Mouse (Mus musculus): ENCODE results near the gene Arsa. TPM values are rescaled to one million over a fixed set of nuclear protein-coding genes. Genes with fewer than 3 reads are reported as not detected.

Gene Arsa
- total RNA-seq, 4 experiments from 2014 or later: 30.9 to 38.1 (median 33.3) TPM

DNA sequence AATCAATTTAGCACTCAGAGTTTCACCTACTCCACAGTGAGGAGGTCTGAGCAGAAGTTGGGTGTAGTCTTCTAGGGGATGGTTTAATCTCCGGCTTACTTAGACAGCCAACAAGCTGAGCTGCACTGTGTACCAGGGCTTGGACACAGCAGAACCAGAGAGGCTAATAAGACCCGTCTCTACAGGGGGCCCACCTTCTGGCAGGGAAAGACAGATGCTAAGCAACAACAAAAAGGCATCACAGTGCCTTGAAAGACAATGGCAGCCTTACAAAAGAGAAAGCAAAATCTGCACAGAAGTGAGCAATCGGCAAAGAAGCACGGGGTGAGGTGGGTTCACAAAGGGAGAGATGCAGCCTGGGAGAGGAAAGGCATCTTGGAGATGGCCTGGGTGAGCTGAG is 18.9 kb upstream of the Arsa start:
- no peak for DNase-seq (ENCODE audit: low spot score in 2 of 2)

DNA sequence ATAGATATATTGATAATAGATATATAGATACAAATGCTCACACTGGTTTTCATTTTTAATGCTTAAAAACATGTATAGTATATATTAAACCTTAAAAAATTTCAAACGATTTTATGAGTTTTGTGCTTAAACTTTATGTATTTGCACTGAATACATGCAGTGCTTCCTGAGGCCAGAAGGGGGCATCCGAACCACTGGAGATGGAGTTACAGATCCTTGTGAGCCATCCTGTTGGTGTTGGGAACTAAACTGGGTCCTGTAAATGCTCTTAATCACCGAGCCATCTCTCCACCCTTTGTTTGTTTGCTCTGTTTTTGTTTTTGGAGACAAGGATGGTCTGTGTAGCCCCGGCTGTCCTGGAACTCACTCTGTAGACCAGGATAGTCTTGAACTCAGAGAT is 17.7 kb upstream of the Arsa start:
- no peak for DNase-seq (ENCODE audit: low spot score in 2 of 2)

GRCm38 (mm10) chr15:89488611-89489117 is 11.4 kb upstream of the Arsa start:
- no peak for DNase-seq (ENCODE audit: low spot score in 2 of 2)

GRCm38 (mm10) chr15:89488182-89488581 is 11.0 kb upstream of the Arsa start:
- DNase-seq (ENCODE audit: low spot score in 2 of 2): no peak

- DNase-seq (ENCODE audit: low spot score in 2 of 2): no peak
These were observed 3.4 kb upstream of the Arsa start for GRCm38 (mm10) chr15:89480584-89480983.

DNA sequence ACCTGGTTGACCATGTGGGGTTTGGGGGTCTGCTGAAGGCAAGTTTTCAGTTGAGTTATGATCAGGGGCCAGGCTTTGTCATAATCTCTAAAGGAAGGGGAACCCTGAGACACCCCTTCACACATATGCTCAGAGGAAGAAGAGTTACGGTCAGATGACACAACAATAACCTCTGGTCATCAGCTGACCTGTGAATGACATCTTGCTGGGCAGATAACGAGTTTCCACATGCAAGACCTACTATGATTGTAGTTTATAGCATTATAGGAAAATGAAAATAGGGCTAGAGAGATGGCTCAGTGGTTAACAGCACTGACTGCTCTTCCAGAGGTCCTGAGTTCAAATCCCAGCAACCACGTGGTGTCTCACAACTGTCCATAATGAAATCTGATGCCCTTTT is 1.4 kb upstream of the Arsa start:
- DNase-seq (ENCODE audit: low spot score in 2 of 2): no peak

DNA sequence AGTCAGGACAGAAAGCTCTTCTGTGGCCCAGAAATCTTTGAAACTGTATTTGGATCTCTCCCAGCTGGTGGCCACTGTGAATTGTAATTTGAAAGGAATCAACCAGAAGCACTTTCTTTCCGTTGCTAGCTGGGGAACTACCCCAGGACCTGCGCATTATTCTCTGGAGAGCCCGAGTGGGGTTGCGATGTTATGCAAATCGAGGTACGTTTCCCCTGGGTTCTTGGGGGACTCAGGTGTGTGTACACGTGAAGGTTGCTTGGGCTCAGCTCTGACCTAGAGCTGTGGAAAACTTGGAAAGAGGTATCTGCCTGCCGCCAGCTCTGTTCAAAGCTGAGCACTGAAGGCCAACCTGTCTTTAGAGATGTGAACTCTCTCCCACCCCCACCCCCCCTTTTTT is 581 bp upstream of the Arsa start:
- DNase-seq (ENCODE audit: low spot score in 2 of 2): no peak

GRCm38 (mm10) chr15:89476475-89476815 is 780 bp downstream of the Arsa start:
- no peak for DNase-seq (ENCODE audit: low spot score in 2 of 2)

DNA sequence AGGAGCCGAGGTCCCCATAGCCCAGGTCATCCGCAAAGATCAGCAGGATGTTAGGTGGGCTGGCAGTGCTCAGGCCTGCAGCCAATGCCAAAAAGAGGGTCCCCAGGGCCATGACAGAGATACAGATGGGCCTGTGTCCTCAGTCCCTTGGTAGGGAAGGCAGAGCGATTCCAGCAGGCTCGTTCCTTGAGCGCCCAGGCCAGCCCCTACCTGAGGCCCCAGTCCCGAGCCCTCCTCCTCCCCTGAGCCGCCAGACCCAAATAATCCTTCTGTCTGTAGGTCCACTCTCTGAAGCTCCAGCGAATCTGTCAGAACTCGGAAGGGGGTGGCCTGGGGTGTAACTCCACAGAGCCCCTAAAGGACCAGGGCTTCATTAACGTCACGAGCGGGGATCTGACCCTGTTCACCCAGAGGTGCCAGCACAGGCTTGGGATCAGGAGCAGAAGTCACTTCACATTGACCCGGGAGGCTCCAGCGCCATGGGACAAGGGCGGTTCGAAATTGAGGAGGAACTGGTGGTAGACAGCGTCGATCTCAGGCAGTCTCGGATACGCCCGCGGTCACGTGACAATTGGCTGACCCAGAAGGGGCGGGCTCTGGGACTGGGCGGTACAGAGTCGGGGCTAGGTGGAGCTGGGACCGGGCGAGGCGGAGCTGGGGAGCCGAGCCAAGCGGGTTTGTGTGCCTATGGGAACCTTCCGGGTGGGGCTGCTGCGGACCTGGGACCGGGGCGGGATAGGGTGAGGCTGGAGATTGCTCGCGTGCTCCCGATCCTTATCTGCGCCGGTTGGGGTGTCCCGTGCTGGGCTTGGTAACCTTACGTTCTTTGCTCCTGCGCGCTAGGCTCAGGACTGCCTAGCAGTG is 1.4 kb downstream of the Arsa start:
- DNase-seq (ENCODE audit: low spot score in 2 of 2): peak; percentile 89 to 92

- DNase-seq (ENCODE audit: low spot score in 2 of 2): no peak
These were observed 2.0 kb downstream of the Arsa start for GRCm38 (mm10) chr15:89475293-89475600.

GRCm38 (mm10) chr15:89474596-89475292 is 2.5 kb downstream of the Arsa start:
- DNase-seq (ENCODE audit: low spot score in 2 of 2): no peak

DNA sequence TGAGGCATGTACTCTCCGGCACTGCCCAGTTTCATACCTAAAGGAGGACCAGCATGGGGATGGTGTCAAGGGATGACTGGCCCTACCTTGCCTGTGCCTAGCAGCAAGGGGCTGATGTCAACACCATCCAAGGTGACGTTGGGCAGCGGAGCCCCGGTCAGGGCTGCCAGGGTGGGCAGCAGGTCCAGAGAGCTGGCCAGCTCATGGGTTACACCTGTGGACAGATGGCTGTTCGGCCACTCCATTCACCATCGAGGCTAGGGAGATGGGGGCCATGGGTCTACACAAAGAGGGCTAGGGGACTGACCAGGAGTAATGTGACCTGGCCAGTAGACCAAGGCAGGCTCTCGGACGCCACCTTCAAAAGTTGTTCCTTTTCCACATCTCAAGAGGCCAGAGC is 3.3 kb downstream of the Arsa start:
- DNase-seq (ENCODE audit: low spot score in 2 of 2): no peak

DNA sequence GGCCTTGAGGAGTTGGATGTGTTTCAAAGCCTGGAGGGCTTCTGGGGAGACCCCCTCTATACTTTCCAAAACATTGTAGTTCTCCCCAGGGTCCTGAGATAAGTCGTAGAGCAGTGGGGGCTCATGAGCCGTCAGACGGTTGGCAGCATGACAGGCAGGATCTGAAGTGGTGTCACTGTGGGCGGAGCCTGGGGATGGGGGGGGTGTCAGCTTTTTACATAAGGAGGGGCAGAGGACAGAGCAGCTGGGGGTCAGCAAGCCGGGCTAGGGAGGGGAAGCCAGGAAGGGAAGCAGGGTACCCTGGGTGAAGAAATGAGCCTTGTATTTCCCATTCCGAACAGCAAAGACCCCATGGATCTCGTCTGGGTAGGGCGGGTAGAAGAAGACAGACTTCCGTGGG is 3.9 kb downstream of the Arsa start:
- DNase-seq (ENCODE audit: low spot score in 2 of 2): no peak

DNA sequence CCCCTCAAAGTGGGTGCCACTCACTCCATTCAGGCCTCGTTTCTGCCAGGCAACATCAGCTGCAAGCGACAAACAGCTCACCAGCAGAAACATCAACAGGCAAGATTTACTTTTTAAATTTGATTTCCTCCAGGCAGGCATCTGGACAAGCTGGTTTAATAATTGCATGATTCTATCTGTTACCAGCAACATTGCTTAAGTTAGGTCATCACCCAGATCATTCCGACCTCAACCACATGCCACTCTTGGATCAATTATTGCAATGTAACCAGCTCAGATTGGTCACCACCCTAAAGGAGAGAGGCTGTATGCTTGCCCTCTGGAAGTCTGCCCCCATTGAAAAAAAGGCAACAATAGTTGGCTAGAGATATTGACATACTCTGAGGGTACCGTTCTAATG is 5.7 kb downstream of the Arsa start:
- DNase-seq (ENCODE audit: low spot score in 2 of 2): no peak

GRCm38 (mm10) chr15:89468577-89468976 is 8.6 kb downstream of the Arsa start:
- DNase-seq (ENCODE audit: low spot score in 2 of 2): no peak

GRCm38 (mm10) chr15:89465052-89465451 is 12.2 kb downstream of the Arsa start:
- no peak for DNase-seq (ENCODE audit: low spot score in 2 of 2)

GRCm38 (mm10) chr15:89463334-89464235 is 13.6 kb downstream of the Arsa start:
- no peak for DNase-seq (ENCODE audit: low spot score in 2 of 2)

GRCm38 (mm10) chr15:89462176-89462575 is 15.0 kb downstream of the Arsa start:
- DNase-seq (ENCODE audit: low spot score in 2 of 2): no peak

- no peak for DNase-seq (ENCODE audit: low spot score in 2 of 2)
These were observed 15.9 kb downstream of the Arsa start for GRCm38 (mm10) chr15:89461321-89461720.

- no peak for DNase-seq (ENCODE audit: low spot score in 2 of 2)
These were observed 16.9 kb downstream of the Arsa start for GRCm38 (mm10) chr15:89460298-89460697.

- DNase-seq (ENCODE audit: low spot score in 2 of 2): no peak
These were observed 17.4 kb downstream of the Arsa start for GRCm38 (mm10) chr15:89459821-89460220.

DNA sequence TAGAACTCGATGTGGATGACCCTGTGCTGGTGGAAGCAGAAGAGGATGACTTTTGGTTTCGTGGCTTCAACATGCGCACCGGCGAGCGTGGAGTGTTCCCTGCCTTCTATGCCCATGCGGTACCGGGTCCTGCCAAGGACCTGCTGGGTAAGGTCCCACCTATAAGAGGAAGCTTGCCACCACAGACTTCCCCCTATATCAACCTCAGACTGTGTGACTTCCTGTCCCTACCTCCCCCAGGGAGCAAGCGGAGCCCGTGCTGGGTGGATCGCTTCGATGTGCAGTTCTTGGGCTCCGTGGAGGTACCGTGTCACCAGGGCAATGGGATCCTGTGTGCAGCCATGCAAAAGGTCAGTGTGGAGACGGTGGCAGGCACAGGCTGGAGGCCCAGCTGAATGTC is 18.3 kb downstream of the Arsa start:
- no peak for DNase-seq (ENCODE audit: low spot score in 2 of 2)

Measured in layer of hippocampus, adult 8-10 months (tissue).